Mouse (Mus musculus) ovary, postnatal 10 days (tissue): ENCODE results near the gene Cotl1.

Experiments
- DNase-seq: peaks from one replicate; pipeline ENCODE4 v3.0.0; 2022; ENCODE audit warnings: low spot score

Gene Cotl1

GRCm38 (mm10) chr8:119817446-119817845 is 22.9 kb downstream of the Cotl1 start:
- no peak for DNase-seq

DNA sequence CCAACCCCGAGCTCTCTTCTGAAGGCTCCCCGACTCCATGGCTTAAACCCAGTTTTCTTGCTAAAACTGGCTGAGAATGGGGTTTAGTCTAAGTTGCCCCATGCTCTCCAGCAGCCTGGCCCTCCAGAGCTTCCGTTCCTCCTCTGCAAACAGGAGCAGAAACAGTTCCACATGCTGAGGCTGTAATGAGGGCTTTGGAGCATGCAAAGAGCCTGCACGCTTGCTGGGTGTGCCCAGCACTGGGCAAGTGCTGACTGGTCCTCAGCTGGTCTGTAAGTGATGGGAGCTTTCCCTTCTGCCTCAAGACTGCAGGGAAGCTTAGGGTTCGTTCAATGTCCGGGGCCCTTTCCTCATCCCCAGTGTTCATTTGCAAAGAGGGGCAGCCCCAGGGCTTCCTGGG is 24.1 kb downstream of the Cotl1 start:
- no peak for DNase-seq

DNA sequence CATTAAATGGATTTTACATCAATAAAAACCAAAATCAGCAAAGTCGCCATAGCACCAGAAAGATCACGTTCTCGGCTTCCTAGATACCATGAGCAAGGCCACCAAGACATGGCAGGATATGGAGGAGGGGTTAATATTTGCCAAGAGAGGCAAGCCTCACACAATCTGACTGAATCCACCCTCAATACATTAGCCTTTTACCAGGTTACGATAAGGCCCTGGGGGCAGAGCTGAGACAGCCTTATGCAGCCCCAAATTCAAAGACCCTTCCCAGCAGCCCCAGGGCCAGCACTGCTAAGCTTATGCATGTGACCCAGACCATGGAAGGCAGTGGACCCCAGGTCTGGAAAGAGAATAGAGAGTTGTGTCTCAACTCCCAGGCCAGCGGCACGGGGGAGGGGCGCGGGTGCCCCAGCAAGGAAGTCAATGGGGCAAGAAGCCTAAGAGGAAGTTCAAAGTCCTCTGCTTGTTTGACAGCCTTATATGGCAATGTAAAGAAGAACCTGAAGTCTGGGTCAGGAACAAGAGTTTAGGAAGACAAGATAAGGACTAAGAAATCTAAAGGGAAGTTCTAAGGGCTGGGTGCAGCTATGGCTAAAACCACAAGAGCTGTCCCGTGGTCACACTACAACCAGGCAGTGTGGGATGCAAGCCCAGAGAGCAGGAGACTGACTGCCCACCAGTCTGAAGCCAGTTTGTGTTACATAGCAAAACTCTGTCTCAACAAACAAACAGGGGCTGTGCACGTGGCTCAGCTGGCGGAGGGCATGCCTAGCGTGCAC is 27.5 kb downstream of the Cotl1 start:
- DNase-seq = no peak

GRCm38 (mm10) chr8:119811925-119812324 is 28.4 kb downstream of the Cotl1 start:
- DNase-seq = no peak

- no peak for DNase-seq
Measured at GRCm38 (mm10) chr8:119810953-119811499, 29.3 kb downstream of the Cotl1 start.

- DNase-seq = no peak
Measured at GRCm38 (mm10) chr8:119810127-119810868, 30.0 kb downstream of the Cotl1 start.

- DNase-seq = no peak
Measured at GRCm38 (mm10) chr8:119809620-119810019, 30.7 kb downstream of the Cotl1 start.

GRCm38 (mm10) chr8:119807687-119808086 is 32.7 kb downstream of the Cotl1 start:
- no peak for DNase-seq

GRCm38 (mm10) chr8:119806422-119807263 is 33.7 kb downstream of the Cotl1 start:
- no peak for DNase-seq

GRCm38 (mm10) chr8:119805275-119805674 is 35.1 kb downstream of the Cotl1 start:
- no peak for DNase-seq

GRCm38 (mm10) chr8:119802592-119802991 is 37.8 kb downstream of the Cotl1 start:
- DNase-seq = no peak

DNA sequence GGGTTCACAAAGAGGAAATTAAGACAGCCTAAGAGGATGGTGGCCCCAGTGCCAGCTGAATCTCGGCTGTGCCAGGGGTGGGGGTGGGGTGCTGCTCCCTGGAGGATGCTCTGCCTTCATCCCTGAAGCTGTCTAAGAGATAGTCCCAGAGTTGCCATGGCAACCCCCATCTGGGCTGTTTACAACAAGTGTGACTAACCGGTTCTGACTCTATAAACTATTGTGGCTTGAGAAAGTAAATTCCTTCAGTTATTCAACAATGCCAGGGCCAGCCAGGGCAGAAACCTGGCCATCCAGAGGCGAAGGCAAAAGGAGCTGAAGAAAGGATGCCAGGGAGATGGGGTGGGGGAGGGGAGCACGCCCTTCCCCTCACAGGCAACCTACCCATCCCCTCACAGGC is 39.2 kb downstream of the Cotl1 start:
- DNase-seq = no peak

DNA sequence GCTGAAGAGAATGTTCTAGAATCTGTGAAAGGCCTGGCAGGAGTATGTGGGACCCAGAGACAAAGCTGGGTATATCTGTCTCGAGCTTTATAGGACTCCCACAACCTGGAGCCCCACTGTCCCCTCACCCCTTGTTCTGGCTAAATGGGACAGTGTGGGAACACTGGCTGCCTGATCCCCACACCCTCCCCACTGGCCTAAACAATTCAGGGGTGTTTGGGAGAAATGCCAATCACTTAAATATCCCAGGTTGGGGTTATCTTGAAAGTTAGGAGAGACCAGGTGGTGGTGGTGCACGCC is 41.4 kb downstream of the Cotl1 start:
- no peak for DNase-seq

GRCm38 (mm10) chr8:119798170-119798964 is 42.0 kb downstream of the Cotl1 start:
- DNase-seq = no peak

- no peak for DNase-seq
Measured at GRCm38 (mm10) chr8:119795651-119796050, 44.7 kb downstream of the Cotl1 start.

DNA sequence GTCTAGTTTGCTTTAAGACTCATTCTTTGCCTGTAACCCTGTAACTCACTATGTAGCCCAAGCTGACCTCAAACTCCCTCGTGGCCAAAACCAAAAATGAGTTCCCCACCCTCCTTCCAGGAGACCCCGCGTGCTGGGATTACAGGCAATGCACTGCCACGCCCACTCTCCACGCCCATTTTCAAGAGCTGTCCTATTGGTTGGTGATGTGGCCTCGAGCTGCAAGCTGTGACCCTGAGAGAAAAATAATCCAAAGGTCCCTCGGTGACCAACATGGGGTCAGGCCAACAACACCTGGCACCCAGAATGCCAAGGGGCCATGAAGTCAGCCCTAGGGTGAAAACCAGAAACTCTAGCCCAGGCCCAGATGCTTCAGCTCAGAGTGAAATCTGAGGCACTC is 45.7 kb downstream of the Cotl1 start:
- DNase-seq = no peak

GRCm38 (mm10) chr8:119791804-119792704 is 48.3 kb downstream of the Cotl1 start:
- no peak for DNase-seq

- no peak for DNase-seq
Measured at GRCm38 (mm10) chr8:119789581-119789980, 50.8 kb downstream of the Cotl1 start.

GRCm38 (mm10) chr8:119788607-119789381 is 51.5 kb downstream of the Cotl1 start:
- no peak for DNase-seq

GRCm38 (mm10) chr8:119787341-119787740 is 53.0 kb downstream of the Cotl1 start:
- DNase-seq = no peak
